Mouse (Mus musculus) cerebellum, adult 2 months (tissue): ENCODE measurements around the gene Ppfia2.

Source experiments
- CTCF ChIP-seq: fragments of 200-500 bp; IDR thresholded peaks from 2 replicates; pipeline ENCODE4 v1.5.1; 2011; ENCODE audit warnings: low read depth, mild to moderate bottlenecking, control low read depth, low read length, moderate library complexity, borderline replicate concordance; ENCODE audit not compliant: insufficient read depth
- POLR2A ChIP-seq: fragments of 200-500 bp; IDR thresholded peaks from 2 replicates; pipeline ENCODE4 v1.6.1; 2011; ENCODE audit warnings: low read length, control low read depth, borderline replicate concordance; ENCODE audit not compliant: insufficient read depth

DNA sequence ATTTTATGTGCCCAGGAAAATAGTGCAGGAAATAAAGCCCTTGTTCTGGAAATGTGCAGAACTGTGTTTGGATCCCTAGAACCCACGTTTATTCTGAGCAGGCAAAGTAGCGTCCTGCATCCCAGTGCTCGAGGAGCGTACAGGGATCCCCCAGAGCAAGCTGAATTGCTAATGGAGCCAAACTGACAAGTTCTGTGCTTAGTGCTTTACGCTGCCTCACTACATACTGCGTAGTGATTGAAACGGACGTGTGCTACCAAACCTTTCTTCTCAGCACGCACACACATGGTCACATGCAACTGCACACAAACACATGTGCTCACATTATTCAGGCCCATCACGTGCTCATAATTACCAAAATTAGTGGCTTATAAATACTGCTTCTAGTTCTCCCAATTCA, 153.2 kb downstream of the Ppfia2 start:
- TF ChIP-seq CTCF (no peak), POLR2A (no peak)
